Mouse (Mus musculus) midbrain, embryonic 11.5 days (tissue): ENCODE data around the gene Ssbp2. TPM values are rescaled to one million over a fixed set of nuclear protein-coding genes. Genes with fewer than 3 reads are reported as not detected.

Experiments used
- ATAC-seq: fragments of 200-750 bp; cut with Nextera tagmentation; 2 replicates; pipeline ENCODE4 v1.8.0; 2017; ENCODE audit warnings: moderate TSS enrichment, moderate library complexity; ENCODE audit not compliant: low FRiP score
- DNase-seq: peaks from one replicate; pipeline ENCODE4 v3.0.0; 2015; ENCODE audit warnings: low spot score; ENCODE audit errors: missing footprints
- H3K27ac ChIP-seq: fragments of 300-500 bp; sonication (generic); 2 replicates; pipeline ENCODE4 v1.5.1; 2014; ENCODE audit warnings: low read depth, low read length
- H3K27me3 ChIP-seq: fragments of 300-500 bp; sonication (generic); 2 replicates; pipeline ENCODE4 v1.6.1; 2014; ENCODE audit warnings: mild to moderate bottlenecking, low read length, moderate library complexity, mixed read lengths; ENCODE audit not compliant: control insufficient read depth, insufficient read depth
- H3K36me3 ChIP-seq: fragments of 300-500 bp; sonication (generic); 2 replicates; pipeline ENCODE4 v1.6.1; 2014; ENCODE audit warnings: mild to moderate bottlenecking, low read length, moderate library complexity, mixed read lengths; ENCODE audit not compliant: control insufficient read depth, insufficient read depth
- H3K4me1 ChIP-seq: fragments of 300-500 bp; sonication (generic); 2 replicates; pipeline ENCODE4 v1.6.1; 2014; ENCODE audit warnings: low read length; ENCODE audit not compliant: control insufficient read depth, insufficient read depth
- H3K4me2 ChIP-seq: fragments of 300-500 bp; sonication (generic); 2 replicates; pipeline ENCODE4 v1.6.1; 2014; ENCODE audit warnings: mild to moderate bottlenecking, moderate library complexity
- H3K4me3 ChIP-seq: fragments of 300-500 bp; sonication (generic); 2 replicates; pipeline ENCODE4 v1.5.1; 2014; ENCODE audit warnings: low read depth, low read length
- H3K9ac ChIP-seq: fragments of 300-500 bp; sonication (generic); 2 replicates; pipeline ENCODE4 v1.6.1; 2014; ENCODE audit warnings: low read length
- H3K9me3 ChIP-seq: fragments of 300-500 bp; sonication (generic); 2 replicates; pipeline ENCODE4 v1.6.1; 2016; ENCODE audit warnings: low read length; ENCODE audit not compliant: control insufficient read depth
- WGBS: fragments of 180-500 bp; shearing (Covaris S2); extraction: QIAGEN DNeasy Blood & Tissue Kit; methylation state at CpG from one replicate; pipeline ENCODE4 v1.1.7; 2014; 5-methylcytosine and 5-hydroxymethylcytosine counted together
- polyA plus RNA-seq: library from polyadenylated mRNA; unstranded; fragments of >200 nt; fragmentation: Nextera tagmentation; extraction: Ambion mirVana; gene quantifications from 2 replicates; pipeline ENCODE4 v1.2.1, GENCODE M21; 2014

Gene Ssbp2
- polyA plus RNA-seq, 1 experiment from 2014 or later = 167 TPM

GRCm38 (mm10) chr13:91661068-91661795, 201.1 kb downstream of the Ssbp2 start:
- no peak overlapping the region for H3K4me3 ChIP-seq
- no peak overlapping the region for H3K4me2 ChIP-seq
- H3K36me3 ChIP-seq = no peaks in the 10 kb centered on the region
- ATAC-seq = no peak
- H3K9me3 ChIP-seq = no peaks in the 10 kb centered on the region
- H3K27me3 ChIP-seq = no peaks in the 10 kb centered on the region
- DNase-seq = no peak
- H3K27ac ChIP-seq = no peak overlapping the region
- H3K4me1 ChIP-seq = no peaks in the 10 kb centered on the region
- H3K9ac ChIP-seq = no peak overlapping the region
- WGBS = 93% methylated on average over 5 of the region's 5 CpGs

DNA sequence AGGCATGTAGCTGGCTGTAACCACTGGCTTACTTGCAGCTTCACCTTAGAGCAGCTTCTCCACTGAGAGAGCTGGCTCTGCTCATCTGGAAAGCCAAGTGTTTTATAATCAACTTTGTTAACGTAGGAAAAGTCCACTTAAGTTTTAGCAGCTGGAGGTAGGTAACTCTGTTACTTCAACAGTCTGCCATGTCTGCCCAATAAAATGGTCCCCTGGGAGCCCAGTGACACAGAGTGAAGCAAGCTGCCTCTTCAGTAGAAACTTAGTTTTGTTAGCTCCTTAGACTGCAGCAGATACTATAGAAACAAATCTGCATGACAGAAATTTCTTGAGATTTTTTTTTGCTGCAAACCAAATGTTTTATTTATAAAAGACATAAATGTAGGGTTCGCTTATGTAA, 202.7 kb downstream of the Ssbp2 start:
- Histone ChIP-seq H3K4me1 (no peaks in the 10 kb centered on the region), H3K27ac (no peak overlapping the region), H3K27me3 (no peaks in the 10 kb centered on the region), H3K9me3 (no peaks in the 10 kb centered on the region), H3K9ac (no peak overlapping the region), H3K36me3 (no peaks in the 10 kb centered on the region), H3K4me2 (no peak overlapping the region), H3K4me3 (no peak overlapping the region)
- DNase-seq (no peak), ATAC-seq (no peak)
- 81% methylated on average over 2 of the region's 2 CpGs for WGBS

- Histone ChIP-seq H3K4me2 (no peak overlapping the region), H3K27ac (no peak overlapping the region), H3K9ac (no peak overlapping the region), H3K36me3 (no peaks in the 10 kb centered on the region), H3K4me1 (no peaks in the 10 kb centered on the region), H3K4me3 (no peak overlapping the region), H3K27me3 (no peaks in the 10 kb centered on the region), H3K9me3 (no peaks in the 10 kb centered on the region)
- WGBS = 74% methylated on average over 3 of the region's 3 CpGs
- DNase-seq = no peak
- ATAC-seq = no peak
These were observed 213.2 kb downstream of the Ssbp2 start for GRCm38 (mm10) chr13:91673241-91673640.

- ATAC-seq (no peak), DNase-seq (no peak)
- no peaks in the 10 kb centered on the region; the same call in 1 of the 2 replicates for H3K36me3 ChIP-seq
- H3K4me3 ChIP-seq = no peak overlapping the region
- no peaks in the 10 kb centered on the region for H3K27me3 ChIP-seq
- no peak overlapping the region for H3K27ac ChIP-seq
- no peak overlapping the region for H3K4me2 ChIP-seq
- H3K9ac ChIP-seq = no peak overlapping the region
- WGBS = 90% methylated on average over 8 of the region's 8 CpGs
- H3K9me3 ChIP-seq = no peaks in the 10 kb centered on the region
- no peaks in the 10 kb centered on the region for H3K4me1 ChIP-seq
These were observed 220.8 kb downstream of the Ssbp2 start for GRCm38 (mm10) chr13:91680764-91681437.

- no peak overlapping the region for H3K4me3 ChIP-seq
- ATAC-seq = no peak
- H3K27me3 ChIP-seq = no peaks in the 10 kb centered on the region
- H3K9ac ChIP-seq = no peak overlapping the region
- peaks cover 2% of the 10 kb centered on the region; the same call in 1 of the 2 replicates for H3K36me3 ChIP-seq
- no peak overlapping the region for H3K4me2 ChIP-seq
- H3K4me1 ChIP-seq = no peaks in the 10 kb centered on the region
- H3K27ac ChIP-seq = no peak overlapping the region
- DNase-seq = no peak
- 96% methylated on average over 3 of the region's 3 CpGs for WGBS
- no peaks in the 10 kb centered on the region for H3K9me3 ChIP-seq
These were observed 221.4 kb downstream of the Ssbp2 start for GRCm38 (mm10) chr13:91681474-91681873.

- WGBS = 92% methylated on average over 5 of the region's 5 CpGs
- no peaks in the 10 kb centered on the region for H3K9me3 ChIP-seq
- H3K9ac ChIP-seq = no peak overlapping the region
- H3K27me3 ChIP-seq = no peaks in the 10 kb centered on the region
- DNase-seq (no peak), ATAC-seq (no peak)
- H3K36me3 ChIP-seq = 0 out of 2 replicates have a peak, but pooled peaks cover 4% of the 10 kb centered on the region
- no peak overlapping the region for H3K4me2 ChIP-seq
- no peak overlapping the region for H3K27ac ChIP-seq
- H3K4me3 ChIP-seq = no peak overlapping the region
- no peaks in the 10 kb centered on the region for H3K4me1 ChIP-seq
These were observed 230.0 kb downstream of the Ssbp2 start for GRCm38 (mm10) chr13:91690118-91690517.

- 65% methylated on average over 7 of the region's 7 CpGs for WGBS
- Histone ChIP-seq H3K9ac (no peak overlapping the region), H3K9me3 (no peaks in the 10 kb centered on the region), H3K4me1 (no peaks in the 10 kb centered on the region), H3K27me3 (no peaks in the 10 kb centered on the region), H3K27ac (no peak overlapping the region), H3K4me2 (no peak overlapping the region), H3K36me3 (no peaks in the 10 kb centered on the region), H3K4me3 (no peak overlapping the region)
- no peak for ATAC-seq
- DNase-seq = no peak
These were observed 233.5 kb downstream of the Ssbp2 start for GRCm38 (mm10) chr13:91693615-91694014.

GRCm38 (mm10) chr13:91695406-91695805, 235.3 kb downstream of the Ssbp2 start:
- H3K4me3 ChIP-seq = no peak overlapping the region
- no peaks in the 10 kb centered on the region for H3K4me1 ChIP-seq
- H3K27ac ChIP-seq = no peak overlapping the region
- H3K9me3 ChIP-seq = no peaks in the 10 kb centered on the region
- no peak overlapping the region for H3K4me2 ChIP-seq
- ATAC-seq = no peak
- no peak for DNase-seq
- WGBS = 90% methylated on average over 2 of the region's 2 CpGs
- H3K36me3 ChIP-seq = no peaks in the 10 kb centered on the region
- H3K27me3 ChIP-seq = no peaks in the 10 kb centered on the region
- H3K9ac ChIP-seq = no peak overlapping the region

DNA sequence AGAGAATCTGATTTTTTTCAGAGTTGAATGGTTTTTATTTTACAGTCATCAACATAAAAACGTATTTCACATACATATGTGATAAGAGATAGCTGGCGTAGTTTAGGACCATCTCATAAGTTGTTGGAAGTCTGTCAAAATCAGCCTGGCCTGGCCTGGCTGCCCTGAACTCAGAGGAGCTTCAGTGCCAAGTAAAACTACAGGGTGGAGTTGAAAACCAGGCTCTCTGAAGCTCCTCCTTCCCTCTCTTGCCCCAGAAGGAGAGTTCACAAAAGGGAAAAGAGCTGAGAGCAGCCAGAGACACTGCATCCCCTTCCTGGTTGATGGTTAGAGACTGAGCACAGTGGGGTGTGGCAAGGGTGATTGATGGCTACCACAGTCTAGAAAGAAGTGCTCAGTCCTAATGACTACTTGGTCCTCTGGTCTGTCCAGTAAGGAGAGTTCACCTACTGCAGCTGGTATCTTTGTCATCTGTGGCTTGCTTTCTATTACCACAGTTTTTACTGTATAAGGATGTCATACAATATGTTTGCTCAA, 236.1 kb downstream of the Ssbp2 start:
- no peak overlapping the region for H3K27ac ChIP-seq
- no peak overlapping the region for H3K4me3 ChIP-seq
- H3K36me3 ChIP-seq = no peaks in the 10 kb centered on the region
- WGBS = 84% methylated on average over 2 of the region's 2 CpGs
- no peak for ATAC-seq
- no peak for DNase-seq
- no peaks in the 10 kb centered on the region for H3K9me3 ChIP-seq
- no peak overlapping the region for H3K9ac ChIP-seq
- no peaks in the 10 kb centered on the region for H3K27me3 ChIP-seq
- no peaks in the 10 kb centered on the region for H3K4me1 ChIP-seq
- H3K4me2 ChIP-seq = no peak overlapping the region
